Mouse (Mus musculus) urinary bladder, postnatal 14 days (tissue): ENCODE data around the gene Prkg1.
A peak's percentile ranks its signal among the peaks of the same experiment; 100 is the strongest.

ENCODE experiments used
- DNase-seq: peaks from one replicate; pipeline ENCODE4 v3.0.0; 2021; ENCODE audit warnings: low spot score

Prkg1 gene

GRCm38 (mm10) chr19:31764801-31765340, at the start of gene Prkg1:
Prkg1 (minus strand) TSS chr19:31765033.
- DNase-seq = peak; percentile 11

DNA sequence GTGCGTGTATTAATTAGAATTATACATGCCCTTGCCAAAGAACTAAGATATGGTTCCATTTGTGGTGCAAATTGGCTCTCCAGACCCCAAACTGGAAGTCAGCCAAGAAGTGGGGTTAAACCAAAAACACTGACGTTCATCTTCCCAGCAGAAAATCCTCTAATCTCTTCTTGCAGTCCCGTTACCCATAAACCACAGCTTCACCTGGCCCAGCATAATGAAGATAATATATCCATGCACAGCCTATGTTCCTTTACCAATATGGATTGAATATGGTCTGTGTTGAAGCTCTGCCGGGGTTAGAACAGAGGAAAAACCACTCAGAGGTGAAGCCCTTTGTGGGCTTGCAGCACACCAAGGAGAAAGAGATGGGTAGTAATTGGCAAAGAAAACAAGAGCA, 48.3 kb upstream of the Prkg1 start:
- DNase-seq = no peak

GRCm38 (mm10) chr19:31811371-31811770, 46.5 kb upstream of the Prkg1 start:
- DNase-seq = no peak

DNA sequence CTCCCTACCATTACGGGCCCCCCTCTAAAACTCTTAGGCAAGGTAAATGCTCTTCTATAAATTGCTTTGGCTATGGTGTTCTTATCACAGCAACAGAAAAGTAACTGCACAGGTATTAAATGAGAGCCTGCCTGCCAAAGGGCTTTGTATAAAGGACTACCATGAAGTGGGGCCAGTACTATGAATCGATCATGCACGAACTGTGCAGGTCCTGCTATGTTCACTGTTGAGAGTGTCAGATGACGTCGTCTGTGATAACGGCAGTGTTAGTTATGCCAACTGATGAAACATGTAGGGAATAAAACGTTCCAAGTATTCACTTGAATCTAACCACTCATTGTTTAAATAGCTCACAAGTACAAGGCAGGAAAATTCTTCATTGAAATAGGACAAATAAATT, 40.6 kb upstream of the Prkg1 start:
- DNase-seq = no peak

DNA sequence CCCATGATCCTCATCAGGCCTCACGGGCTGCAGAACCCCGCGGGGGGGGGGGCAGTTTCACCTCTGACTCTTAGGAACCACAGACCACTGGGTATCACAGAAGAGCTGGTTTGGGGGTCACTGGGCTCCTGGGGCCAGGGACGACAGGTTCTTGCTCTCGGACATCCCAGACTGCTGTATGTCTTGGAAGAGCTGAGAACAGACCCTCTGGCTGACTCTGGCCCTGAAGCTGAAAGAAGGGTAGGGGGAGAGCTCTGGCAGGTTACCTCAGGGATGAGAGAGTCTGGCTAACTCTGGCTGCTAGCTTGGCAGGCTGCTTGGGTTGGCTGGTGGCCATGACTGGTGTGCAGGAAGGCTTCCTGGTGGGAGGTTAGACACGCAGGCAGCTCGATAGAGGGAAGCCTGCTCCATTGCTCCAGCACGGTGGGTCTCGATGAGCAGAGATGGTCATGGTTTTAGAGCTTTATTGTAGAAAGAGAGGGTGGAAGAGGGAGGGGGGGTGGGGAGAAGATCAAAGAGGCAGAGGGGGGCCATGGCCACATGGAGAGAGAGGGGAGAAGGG, 30.7 kb upstream of the Prkg1 start:
- peak; percentile 40 for DNase-seq

GRCm38 (mm10) chr19:31791724-31792123, 26.9 kb upstream of the Prkg1 start:
- DNase-seq = no peak

DNA sequence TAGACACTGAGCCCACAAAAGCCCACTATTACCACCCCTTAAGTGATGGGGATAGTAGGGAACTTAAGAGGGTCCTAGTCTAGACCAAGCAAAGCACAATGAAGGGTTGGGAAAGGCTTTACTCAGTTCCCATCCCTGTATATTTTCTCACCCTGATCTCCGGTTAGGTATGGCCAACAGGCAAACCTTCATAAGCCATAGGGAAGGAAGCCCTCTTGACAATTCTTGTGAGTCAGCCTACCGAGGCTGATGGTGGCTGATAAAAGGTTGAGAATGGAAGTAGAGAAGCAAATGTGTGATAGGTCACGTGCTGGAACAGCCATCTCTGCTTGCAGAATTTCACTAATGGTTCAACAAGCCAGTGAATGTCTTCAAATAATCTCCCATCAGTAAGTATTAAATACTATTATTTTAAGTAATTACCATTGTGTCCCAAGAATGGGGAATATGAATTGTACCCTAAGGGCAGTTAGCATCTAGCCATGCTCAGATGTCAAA, 16.7 kb upstream of the Prkg1 start:
- DNase-seq = no peak

DNA sequence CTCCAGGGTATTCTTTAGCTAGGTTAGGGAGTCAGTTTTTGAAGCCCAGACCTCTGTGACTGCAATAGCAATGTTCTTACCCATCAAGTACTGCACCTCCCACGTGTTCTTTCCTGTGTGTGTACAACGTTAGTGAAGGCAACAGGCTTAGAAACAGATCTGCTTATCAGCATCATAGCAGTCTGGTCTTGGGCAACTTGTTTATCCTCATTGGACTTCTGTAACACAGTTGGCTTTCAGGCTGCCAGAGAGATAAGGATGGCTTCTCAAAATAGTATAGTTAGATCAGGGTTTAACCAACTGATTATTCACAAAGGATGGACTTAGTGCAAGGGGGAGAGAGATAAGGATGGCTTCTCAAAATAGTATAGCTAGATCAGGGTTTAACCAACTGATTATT, 16.2 kb upstream of the Prkg1 start:
- DNase-seq = no peak

DNA sequence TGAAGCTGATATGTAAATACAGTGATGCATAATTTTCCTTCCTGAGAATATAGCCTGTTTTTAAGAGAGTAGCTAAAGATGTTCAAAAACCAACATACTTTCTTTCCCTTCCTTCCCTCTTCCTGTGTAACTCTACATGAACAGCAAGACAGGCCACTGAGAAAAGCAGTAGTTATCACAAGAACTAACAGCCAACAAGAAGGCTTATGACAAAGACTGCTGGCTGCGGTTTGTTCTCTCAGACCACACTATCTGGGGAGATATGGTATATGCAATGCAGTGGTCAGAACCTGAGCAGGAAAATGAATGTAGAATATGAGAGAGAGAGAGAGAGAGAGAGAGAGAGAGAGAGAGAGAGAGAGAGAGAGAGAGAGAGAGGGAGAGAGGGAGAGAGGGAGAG, 15.4 kb upstream of the Prkg1 start:
- DNase-seq = no peak

DNA sequence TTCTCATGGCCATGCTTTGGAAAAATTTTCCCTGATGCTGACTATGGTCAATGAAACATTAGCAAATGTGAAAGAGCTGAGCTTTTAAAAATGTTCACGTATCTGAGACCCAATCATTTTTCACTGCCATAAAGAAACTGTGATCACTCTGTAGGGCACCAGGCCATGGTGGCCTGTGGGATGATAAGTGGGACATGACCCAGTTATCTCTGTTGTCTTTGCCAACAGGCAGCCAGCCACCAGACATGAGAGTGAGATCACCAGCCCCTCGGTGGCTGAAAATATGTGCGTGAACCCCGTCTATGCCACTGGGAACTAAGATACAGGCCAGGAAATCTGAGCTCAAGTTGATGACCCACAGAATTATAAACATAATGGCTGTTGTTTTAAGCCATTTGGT, 14.2 kb upstream of the Prkg1 start:
- DNase-seq = no peak

DNA sequence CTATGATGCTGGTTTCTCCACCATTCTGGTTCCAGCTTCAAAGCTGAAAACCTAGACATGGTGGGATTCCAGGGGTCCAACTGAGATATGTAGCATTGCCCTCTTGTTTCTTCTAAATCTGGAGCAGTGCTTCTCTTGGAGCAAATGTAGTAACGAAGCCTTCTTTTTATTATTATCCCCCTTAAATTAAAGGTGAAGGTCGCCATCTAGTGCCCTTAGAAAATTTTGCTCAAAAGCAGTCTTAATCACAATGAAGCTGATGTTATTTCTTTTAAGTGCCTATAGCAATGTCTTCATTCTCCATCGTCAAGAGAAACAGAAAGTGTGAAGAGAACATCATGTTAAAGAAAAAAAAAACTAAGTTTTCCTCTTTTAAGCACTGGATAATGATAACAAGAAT, 2.2 kb upstream of the Prkg1 start:
- DNase-seq = no peak

- DNase-seq = no peak
Measured at GRCm38 (mm10) chr19:31765451-31765850, 618 bp upstream of the Prkg1 start.

- DNase-seq = peak; percentile 17
Measured at GRCm38 (mm10) chr19:31763951-31764800, 657 bp downstream of the Prkg1 start.

DNA sequence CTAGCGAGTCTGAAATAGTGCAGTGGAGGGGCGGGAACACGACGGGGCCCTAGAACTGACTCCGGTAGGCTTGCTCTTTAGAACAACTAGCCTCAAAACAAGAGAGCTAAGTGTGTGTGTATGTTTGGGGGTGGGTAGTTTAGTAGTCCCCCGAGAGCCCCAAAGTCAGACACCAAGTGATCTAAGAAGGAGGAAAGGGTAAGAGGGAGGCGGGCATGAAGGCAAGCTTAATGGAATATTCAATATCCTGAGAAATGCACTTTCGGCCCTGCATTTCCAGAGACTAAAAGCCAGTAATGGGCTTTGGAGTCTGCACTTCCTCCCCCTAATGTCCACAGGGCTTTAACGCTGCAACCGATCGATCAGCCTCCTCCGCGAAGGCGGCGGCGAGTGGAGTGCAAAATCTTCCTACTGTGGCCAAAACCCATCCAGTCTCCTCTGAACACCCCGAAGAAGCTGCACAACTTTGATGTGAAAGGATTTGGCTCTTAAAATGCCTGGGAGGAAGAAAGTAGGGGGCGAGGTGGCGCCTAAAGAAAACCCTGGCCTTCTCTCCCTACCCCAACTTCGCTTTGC, 1.5 kb downstream of the Prkg1 start:
- DNase-seq = no peak

- peak; percentile 46 for DNase-seq
Measured at GRCm38 (mm10) chr19:31762411-31763245, 2.2 kb downstream of the Prkg1 start.

GRCm38 (mm10) chr19:31759855-31760254, 5.0 kb downstream of the Prkg1 start:
- no peak for DNase-seq

DNA sequence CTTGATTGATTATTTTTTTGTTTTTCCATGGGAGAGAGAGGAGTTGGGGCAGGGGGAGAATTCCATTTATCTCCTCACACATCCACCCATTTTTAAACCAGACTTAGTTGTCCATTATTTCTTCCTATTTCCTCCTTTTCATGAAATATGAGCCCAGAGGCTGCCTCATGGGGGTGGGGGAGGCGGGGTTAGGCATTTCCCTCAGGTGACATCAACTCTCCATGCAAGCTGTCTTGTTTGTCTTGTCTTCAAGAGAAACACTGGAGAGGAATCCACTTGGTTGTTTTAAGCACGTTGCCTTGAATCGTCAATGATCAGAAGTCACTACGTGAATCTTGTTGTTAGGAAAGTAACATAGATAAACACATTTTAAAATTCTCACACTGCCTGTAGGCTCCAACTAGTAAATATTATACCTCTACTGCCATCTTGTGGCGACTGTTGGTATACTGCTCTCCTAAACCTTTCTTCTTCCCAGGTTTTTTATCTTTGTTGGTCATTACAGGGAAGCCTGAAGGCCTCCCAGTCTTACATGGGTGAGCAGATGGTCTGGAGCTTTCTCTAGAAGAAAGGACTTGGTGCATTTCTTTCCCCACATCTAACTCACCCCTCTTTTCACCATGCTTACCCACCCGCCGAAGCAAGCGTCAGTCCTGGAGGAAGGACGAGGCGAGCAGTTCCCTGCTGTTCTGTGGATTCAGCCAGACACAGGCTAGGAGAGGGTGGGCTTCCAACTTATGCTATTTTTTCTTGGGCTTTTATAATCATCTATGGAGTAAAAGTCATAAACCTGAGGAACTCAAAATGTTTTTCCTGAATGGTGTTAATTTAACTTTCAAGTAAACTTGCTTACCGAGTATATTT, 8.7 kb downstream of the Prkg1 start:
- peak; percentile 48 for DNase-seq

- DNase-seq = no peak
Measured at GRCm38 (mm10) chr19:31754642-31755287, 10.1 kb downstream of the Prkg1 start.

DNA sequence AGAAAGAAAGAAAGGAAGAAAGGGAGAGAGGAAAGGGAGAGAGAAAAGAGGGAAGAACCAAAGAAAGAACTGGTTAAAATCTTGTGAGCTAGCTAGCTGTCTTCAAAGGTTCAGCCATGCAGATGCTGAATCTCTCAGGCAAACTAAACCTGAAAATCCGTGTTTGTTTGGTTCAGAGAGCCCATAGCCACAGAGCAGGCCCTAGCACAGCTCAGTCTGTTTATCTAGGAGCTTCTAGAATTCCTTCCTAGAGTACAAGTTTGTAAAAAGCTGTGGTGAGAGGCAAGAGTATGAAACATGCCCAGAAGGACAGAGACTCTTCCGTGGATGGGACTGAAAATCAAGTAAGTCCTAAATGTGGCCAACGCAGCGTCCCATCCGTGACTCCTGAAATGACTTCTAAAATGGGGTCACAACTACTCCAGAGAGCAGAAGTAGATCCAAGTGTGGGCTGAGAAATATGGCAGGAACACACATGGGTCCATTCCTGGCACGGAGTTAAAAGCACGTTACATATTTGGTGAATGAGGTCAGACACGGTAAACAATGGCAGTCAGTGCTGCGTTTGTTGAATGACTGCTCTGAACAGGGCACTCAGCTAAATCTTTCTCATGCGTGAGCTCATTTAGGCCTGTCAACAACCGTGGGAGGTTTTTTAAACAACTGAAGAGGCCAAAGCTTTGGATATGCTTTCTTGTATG, 13.7 kb downstream of the Prkg1 start:
- DNase-seq = no peak

- peak; percentile 50 for DNase-seq
Measured at GRCm38 (mm10) chr19:31746635-31747034, 18.2 kb downstream of the Prkg1 start.
